Mouse (Mus musculus): Measurements from ENCODE around the gene Gm21974.
A peak's percentile ranks its signal among the peaks of the same experiment; 100 is the strongest.
"Not testable (repeated sequence)": the region's sequence is repeated elsewhere in the genome, so short reads cannot be mapped to it uniquely, and the experiment has no call there.

Gm21974 gene

DNA sequence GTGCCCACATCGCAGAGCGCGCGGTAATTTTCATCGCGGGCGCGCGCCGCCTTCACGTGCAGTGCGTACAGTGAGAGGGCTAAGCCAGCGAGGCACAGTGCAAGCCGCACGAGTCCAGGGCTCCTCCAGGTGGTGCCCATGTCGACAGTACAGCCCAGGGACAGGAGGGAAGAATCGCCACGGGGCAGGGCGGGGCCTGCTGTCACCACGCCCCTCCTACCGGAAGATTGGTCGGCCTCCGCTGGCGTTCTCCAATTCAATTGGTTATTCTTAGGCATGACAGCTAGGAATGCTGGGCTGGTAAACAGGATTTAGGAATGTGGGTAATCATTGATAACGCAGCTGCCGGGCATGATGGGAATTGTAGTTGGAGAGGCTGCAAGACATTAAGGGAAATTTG is at the start of gene Gm21974, which contains the start of gene Vkorc1:
TSS of gene Gm21974 (minus strand) at position 13 of the 400 bp plus-strand sequence.
TSS of gene Vkorc1 (minus strand) at position 176 of the 400 bp plus-strand sequence.
- DNase-seq: peak; percentile 91

DNA sequence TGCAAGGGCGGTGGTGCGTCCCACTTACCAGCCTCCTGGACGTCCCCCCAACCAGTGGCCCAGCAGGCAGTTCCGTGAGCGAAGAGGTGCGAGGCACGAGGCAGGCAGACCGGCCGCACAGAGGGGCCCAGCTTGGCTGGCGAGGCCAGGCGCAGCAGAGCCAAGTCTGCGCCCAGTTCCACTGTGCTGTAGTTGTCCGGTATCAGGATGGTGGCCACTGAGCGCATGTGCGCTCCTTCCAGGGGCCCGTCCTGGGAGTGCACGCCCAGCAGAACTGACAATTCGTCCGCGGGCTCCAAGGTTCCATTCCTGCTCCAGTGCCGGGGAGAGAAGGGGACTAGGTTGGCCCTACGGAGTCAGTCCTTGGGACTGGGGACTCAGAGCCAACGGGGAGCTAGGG is 49.4 kb upstream of the Gm21974 start:
- DNase-seq: no peak

DNA sequence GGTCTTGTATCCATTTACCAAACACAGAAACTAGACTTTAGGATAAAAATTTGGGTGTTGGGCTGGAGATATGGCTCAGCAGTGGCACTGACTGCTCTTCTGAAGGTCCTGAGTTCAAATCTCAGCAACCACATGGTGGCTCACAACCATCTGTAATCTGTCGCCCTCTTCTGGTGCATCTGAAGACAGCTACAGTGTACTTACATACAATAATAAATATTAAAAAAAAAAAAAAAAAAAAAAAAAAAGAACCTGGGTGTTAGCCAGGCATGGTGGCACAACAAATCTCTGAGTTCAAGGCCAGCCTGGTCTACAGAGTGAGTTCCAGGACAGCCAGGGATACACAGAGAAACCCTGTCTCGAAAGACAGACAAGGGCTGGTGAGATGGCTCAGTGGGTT is 46.8 kb upstream of the Gm21974 start:
- not testable (repeated sequence) for DNase-seq

DNA sequence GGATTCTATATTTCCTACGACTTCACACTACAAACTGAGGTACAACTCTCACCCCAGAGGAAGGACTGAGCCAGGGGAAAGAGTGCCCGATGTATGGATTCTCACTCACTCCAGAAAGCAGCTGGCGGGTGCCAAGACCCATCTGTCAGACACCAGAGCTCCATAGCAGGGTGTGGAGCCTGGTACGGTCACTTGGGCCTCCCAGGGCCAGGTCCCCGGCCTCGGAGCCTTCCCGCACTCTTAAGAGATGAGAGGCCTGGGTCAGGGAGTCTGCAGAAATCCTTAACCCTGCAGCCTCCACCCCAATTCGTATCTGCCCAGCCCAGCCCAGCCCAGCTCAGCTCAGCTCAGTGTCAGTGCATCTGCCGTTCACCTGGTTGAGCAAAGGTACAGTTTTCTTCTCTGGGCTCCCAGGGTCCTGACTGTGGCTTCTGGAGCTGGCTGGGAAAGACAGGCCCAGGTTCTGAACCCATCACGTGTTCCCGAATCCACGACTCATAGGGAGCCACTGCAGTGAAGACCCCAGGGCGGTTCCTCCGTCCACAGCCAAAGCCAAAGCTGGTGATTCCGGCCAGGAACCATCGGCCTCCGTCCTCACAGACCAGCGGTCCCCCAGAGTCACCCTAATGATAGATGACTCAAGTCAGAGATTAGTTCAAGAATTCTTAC is 41.1 kb upstream of the Gm21974 start:
- DNase-seq: no peak

DNA sequence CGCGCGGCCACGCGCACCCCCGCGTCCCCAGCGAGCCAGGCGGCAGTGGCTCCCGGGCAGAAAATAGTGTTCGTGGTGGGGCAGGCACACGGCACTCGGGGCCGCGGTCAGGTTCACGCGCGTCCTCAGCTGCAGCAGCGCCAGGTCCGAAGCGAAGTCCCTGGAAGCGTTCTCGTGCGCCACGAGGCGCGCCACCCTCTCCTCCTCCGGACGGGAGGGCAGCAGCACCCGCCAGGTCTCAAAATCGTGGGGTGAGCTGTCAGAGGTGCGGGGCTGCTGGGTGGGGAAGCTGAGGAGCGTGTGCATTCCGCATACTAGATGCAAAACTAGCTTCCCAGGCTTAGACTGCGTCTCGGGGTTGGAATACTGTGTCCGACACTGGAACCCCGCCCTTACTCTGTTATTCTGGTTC is 40.5 kb upstream of the Gm21974 start:
- DNase-seq: no peak

DNA sequence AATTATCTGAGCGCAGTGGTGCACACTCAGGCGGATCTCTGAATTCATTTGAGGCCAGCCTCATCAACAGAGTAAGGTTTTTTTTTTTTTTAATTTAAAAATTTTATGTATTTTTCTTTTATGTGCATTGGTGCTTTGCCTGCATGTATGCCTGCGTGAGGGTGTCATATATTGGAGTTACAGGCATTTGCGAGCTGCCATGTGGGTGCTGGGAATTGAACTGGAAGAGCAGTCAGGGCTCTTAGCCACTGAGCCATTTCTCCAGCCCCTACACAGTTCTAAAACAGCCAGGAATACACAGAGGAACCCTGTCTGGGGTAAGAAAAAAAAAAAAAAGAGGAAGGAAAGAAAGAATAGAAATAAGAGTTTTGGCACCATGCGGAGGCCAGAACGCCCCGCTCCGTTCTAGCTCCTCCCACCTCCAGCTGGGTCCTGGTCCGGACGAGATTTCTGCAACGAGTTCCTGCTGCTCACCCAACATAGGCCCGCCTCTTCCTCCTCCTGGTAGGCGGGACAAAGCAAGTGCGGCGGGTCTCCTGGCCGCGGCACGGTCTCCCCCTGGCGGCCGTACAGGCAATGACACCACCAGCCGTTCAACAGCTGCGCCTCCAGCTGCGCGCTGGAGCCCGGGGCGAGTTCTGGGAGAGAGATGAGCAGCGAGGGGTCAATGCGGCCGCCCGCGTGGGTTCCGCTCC is 39.9 kb upstream of the Gm21974 start:
- peak; percentile 96 for DNase-seq

DNA sequence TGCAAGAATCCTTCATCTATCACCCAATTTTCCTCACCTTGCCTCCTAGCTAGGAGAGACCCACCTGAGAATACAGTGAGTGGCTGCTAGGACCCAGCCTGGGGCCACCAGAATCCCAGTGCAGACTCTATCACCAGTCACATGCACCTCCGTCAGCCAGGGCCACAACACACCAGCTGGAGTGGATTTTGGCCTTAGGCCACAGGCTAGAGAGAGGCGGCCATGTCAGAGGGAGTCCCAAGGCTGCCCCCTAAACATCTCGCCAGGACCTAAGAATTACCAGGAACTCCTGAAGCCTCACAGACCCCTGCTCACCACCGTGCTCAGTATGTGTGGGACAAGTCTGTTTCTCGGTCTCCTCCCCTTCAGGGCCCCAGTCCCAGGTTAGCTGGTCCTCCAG is 38.8 kb upstream of the Gm21974 start:
- DNase-seq: no peak

DNA sequence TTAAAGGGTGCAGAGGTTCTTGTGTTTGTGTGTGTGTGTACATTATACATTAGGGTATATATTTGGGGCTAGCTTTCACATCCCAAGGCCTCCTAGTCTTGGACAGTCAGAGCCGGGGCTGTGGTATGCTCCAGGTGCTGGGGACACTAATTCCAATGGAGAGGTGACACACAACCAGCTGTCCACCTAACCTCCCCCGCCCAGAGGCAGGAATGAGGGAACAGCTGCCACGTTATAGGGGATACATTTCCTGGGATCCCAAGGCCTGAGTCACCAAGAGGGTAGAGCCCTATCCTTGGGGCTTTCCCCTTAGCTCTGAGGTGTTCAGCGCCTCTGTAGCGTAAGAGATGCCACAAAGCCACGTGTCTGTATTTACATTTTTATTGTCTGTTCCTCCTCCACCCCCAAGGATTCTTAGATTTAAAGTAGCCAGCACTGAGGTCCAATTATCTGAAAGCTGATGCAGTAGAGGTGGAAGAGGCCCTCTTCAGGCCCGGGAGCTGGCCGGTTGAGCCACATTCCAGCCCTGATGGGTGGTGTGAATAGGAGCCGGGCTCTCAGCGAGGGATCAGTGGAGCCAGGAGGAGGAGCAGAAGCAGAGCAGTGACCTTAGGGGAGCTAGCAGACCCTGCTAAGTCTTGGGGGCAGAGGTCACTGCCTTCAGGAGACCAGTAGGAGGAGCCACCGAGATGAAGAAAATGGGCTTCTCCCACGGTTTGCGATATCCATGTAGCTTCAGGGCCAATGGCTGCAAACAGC is 37.2 kb upstream of the Gm21974 start:
- DNase-seq: no peak

DNA sequence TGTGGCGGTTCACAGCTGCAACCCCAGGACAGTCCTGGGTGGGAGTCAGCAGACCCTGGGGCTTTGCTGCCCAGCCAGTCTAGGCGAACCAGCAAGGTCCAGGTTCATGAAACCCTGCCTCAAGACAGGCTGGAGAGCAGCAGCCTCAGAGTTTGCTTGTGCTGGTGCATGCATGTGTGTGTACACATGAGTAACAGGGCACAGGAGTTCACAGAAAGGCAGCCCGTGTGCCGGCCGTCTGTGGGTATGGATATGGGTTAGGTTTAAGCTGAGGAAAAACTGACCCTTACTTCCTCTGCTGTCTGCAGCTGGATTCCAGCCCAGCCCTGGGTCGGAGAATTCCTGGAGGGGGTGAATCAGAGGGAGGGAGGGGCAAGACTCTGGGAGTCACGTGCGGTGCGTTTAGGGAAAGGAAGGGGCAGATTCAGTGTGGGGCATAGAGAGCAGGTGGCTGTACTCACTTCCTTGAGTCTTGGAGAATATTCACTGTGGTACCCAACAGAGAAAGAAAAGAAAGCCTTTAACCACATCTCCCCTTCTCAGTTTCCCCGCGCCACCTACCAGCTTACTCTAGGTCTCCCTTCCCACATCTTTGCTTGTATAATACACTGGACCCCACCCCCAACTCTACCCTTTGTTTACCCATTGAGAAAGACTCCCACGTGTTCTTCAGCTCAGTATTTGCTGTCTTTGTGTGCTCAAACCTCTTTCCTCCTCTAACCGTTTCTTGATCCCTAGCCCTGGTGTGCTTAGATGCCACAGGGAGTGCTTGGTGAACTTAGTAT is 36.3 kb upstream of the Gm21974 start:
- DNase-seq: no peak

DNA sequence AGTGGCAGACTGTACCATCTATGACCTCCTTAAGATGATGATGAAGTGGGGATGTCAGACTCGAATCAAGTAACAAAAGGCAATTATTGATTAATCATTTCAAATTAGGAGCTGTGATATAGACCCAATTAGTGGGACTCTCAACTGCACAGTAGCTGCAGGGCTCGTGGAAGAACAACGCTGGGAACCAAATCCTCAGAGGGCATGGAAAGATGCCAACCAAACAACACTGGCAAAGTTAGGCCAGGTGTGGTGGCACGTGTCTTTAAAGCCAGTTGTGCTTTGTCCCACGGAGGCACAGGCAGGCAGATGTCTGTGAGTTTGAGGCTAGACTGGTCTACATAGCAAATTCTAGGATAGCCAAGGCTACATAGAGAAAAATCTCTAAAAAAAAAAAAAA is 35.4 kb upstream of the Gm21974 start:
- DNase-seq: no peak

DNA sequence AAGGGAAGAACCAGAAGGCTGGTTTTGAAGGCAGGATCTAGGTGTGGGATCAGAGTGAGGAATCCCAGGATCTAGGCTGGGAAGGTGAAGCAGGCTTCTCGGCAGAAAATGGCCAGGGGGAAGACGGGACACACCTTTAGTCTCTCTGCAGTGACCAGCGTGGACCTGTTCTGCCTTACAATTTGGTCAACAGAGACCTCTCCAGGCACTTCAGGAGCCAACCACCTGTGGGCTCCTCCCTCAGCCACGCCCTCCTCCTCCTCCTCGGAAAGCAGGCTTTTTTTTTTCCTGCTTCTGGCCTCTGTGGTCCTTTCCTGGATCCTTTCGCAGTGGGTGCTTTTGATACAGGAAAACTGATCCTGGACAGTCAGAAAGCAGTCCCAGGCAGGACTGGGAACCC is 34.7 kb upstream of the Gm21974 start, which contains the start of gene Prss8:
TSS of gene Prss8 (minus strand) at position 182 of the 400 bp plus-strand sequence.
- no peak for DNase-seq

DNA sequence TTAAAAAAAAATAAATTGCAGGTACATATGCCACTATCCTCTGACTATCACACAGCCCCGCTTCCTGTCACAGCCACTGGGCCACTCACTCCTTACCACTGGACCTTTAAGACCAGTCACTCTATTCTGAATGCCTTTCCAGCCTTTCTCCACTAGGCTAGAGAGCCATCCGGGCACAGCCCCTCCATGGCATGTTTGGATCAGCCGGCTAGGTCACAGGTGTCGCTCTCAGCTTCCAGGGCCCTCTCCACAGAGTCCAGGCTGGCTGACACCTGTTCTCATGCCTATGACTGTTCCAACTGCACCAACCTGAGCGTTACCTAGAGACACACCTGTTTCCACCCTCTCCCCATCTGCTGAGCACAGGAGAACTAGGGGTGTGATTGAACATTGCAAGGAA is 33.3 kb upstream of the Gm21974 start:
- no peak for DNase-seq

DNA sequence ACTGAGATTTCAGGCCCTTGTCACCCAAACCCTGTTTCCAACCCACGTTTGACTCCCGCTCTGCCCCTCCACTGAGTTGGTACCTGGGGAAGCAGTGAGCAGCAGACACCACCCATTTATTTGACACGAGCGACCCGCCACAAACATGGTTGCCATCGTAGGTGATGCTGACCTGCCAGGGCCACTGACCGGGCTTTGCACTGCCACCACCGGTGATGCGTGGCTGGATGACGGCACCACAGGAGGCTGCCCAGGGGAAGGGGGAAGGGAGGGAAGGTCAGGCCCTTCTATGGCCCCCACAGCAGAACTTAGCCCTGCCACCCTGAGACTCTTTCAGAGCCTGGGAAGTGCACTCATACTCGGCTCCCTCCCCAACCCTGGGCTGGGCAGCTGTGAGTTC is 32.5 kb upstream of the Gm21974 start:
- no peak for DNase-seq

DNA sequence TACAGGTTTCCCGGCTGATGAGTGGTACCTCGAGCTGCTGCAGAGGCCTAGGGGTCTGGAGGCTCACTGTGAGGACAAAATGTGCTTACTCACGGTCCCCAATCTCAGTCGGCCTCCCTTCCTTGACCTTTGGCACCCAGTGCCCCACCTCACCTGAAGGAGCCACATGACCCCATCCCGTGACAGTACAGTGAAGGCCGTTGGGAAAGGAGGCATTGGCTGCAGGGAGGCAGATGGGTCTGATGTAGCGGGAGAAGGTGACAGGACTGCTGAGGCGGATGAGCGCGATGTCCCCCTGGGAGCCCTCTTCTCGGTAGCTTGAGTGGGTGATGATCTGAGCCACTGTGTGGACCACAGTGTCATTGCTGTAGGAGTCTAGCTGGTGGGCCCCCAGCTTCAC is 31.6 kb upstream of the Gm21974 start:
- DNase-seq: no peak

DNA sequence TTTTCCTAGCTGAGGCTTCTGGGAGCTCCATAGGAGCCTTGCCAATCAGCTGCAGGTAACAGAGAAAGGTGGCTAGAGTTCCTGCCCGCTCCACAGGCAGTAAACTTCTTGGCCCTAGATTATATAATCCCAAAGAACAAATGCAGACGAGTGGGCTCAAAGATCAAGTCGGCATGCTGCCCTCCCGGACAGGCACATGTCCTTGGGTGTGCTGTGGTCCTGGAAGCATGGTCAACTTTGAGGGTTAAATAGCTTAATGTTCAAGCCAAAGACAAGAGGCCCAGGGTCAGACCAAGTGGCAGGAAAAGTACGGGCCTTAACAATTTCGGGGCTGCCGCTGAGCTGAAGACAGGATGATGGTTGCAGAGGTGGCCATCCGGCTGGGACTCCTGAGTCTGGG is 30.8 kb upstream of the Gm21974 start:
- DNase-seq: no peak

DNA sequence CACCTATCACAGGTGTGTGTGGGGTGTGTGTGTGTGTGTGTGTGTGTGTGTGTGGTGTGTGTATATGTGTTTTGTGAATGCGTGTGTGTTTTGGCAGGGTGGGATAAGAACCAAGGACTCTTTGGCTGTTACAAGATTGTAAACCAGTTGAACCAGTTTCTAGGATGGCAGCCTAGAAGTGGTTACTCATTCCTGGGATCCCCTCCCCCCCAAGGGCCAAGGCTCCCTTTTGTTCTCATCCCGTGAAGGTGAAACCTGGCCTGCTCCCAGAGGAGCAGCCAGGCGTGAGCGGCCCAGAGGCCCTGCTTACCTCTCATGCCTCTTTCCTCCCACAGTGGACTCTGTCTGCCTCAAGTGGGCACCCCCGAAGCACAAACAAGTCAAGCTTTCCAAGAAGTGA is 30.0 kb upstream of the Gm21974 start:
- DNase-seq: no peak

DNA sequence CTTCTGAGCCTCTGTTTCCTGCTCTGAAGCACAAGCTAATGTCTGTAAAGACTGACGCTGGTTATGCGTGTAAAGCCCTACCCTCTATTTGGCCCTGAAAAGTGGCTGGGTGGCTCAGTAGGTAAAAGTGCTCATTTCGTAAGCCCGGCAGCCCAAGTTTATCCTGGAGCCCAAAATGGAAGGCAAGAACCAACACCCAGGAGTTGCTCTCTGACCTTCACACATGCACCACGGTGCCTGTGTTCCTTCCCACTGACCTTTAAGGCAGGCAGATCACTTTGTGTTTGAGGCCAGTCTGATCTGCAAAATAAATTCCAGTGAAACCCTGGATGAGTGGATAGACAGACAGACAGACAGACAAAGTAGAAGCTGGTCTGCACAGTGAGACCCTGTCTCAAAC is 28.5 kb upstream of the Gm21974 start:
- no peak for DNase-seq

DNA sequence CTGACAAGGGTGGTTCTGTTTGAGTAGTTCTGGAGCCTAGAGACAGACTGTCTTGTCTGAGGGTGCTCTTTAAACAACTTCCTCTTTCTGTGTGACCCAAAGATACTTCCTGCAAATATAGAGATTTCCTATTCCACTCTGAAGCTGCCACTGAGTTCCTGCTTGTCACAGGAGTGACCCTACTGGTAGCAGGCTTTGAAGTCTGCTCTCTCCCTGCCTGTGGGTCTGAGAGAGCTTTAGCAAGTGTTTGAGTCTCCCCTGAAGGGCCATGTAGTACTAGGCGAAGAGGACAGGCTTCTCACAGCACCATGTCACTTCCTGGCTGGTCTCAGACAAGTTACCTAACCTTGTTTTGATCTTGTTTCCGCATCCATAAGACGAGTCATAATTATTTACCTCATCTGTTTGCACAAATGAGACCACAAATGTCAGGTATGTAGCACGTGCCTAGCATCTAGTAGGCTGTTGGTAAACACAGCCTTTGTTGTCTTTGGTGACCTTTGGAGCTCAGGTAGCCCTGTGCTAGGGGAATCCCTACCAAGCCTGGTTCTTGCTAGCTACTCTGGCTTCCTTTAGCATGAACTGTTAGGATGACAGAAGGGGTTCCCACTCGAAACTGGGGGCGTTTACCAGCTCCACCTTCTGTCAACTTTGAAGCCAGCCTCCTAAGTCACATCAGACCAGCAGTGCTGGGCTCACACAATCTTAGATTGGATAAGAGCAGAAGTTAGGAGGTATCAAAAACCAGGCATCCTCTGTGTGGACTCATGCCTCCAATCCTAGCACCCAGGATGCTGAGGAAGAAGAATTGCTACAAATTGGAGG is 27.4 kb upstream of the Gm21974 start:
- no peak for DNase-seq

DNA sequence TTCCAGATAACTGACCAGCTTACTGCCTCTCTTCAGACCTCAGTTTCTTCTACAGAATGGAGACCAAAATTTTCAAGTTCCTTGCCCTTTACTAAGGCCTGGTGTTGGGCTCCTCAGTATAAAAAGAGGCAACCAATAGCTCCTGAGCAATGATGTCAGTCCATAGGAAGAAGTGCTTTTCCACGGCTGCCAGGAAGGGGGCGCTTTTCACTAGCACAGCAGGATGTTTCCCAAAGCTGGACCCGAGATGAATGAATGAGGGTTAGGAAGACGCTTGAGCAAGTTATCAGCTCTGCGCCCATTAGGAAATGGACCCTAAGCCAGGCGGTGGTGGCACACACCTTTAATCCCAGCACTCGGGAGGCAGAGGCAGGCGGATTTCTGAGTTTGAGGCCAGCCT is 26.3 kb upstream of the Gm21974 start:
- peak; percentile 61 for DNase-seq

DNA sequence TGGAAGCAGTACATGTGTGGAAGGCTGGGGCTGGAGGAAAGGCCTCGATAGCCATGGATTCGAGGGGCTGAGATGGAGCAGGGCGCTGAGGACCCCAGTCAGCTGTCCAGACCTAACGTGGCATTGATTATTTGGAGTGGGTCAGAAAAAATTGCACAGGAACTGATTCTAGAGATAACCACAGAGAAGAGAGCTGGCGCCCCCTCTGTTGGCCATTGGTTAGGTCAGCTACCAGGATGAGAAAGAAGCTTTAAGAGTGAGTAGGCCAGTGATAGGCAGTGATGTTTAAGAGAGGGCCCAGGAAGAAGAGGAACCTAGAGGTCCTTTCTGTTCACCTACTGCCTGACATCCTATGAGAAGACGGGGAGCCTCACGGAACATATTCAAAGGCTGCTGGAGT is 24.0 kb upstream of the Gm21974 start:
- peak; percentile 71 for DNase-seq

DNA sequence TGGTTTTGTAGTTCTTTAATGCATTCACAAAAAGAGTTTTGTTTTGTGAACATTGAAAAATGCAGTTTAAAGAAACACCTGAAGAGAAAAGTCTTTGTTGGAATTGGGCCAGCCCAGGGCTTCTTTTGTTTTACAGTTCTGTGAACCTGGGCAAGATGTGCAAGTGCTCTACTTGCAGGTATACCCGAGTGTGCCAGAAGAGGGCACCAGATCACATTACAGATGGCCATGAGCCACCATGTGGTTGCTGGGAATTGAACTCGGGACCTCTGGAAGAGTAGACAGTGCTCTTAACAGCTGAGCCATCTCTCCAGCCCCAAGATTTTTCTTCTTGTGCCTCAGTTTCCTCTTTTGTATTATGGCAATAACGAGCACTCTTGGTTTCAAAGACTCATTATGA is 22.9 kb upstream of the Gm21974 start:
- DNase-seq: peak; percentile 86

DNA sequence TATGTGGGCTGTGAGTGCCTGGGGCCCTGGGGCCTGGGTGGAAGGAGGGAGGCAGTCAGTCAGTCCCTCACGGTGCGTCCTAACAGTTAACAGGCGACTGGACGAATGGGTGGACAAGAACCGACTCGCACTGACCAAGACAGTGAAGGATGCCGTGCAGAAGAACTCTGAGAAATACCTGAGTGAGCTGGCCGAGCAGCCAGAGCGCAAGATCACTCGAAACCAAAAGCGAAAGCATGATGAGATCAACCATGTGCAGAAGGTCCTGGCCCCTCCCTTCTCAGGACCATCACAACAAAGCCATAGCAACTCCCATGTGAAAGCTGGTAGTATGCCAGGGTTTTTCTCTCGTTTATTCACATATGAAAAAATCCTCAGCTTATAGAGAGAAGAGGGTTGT is 20.0 kb upstream of the Gm21974 start:
- no peak for DNase-seq

Data from thymus, postnatal 4 days (tissue).